Mouse (Mus musculus): ENCODE data around the gene Tpst1.

Gene Tpst1

GRCm38 (mm10) chr5:130089177-130089576 lies 16.1 kb downstream of the Tpst1 start:
- DNase-seq (ENCODE audit: low read depth, low spot score): no peak

- peak; percentile 91 for DNase-seq (ENCODE audit: low read depth, low spot score)
Observed at GRCm38 (mm10) chr5:130089626-130090393, 16.7 kb downstream of the Tpst1 start.

- peak; percentile 71 for DNase-seq (ENCODE audit: low read depth, low spot score)
Observed at GRCm38 (mm10) chr5:130096754-130097153, 23.6 kb downstream of the Tpst1 start.

- DNase-seq (ENCODE audit: low read depth, low spot score): no peak
Observed at GRCm38 (mm10) chr5:130097837-130098236, 24.7 kb downstream of the Tpst1 start.

- DNase-seq (ENCODE audit: low read depth, low spot score): no peak
Observed at GRCm38 (mm10) chr5:130101724-130102123, 28.6 kb downstream of the Tpst1 start.

GRCm38 (mm10) chr5:130109348-130109747 lies 36.2 kb downstream of the Tpst1 start:
- no peak for DNase-seq (ENCODE audit: low read depth, low spot score)

- DNase-seq (ENCODE audit: low read depth, low spot score): peak; percentile 23
Observed at GRCm38 (mm10) chr5:130110632-130111464, 37.7 kb downstream of the Tpst1 start.

GRCm38 (mm10) chr5:130112653-130113052 lies 39.5 kb downstream of the Tpst1 start:
- DNase-seq (ENCODE audit: low read depth, low spot score): no peak

GRCm38 (mm10) chr5:130116116-130116515 lies 43.0 kb downstream of the Tpst1 start:
- no peak for DNase-seq (ENCODE audit: low read depth, low spot score)

GRCm38 (mm10) chr5:130116857-130117256 lies 43.7 kb downstream of the Tpst1 start:
- peak; percentile 63 for DNase-seq (ENCODE audit: low read depth, low spot score)

- DNase-seq (ENCODE audit: low read depth, low spot score): no peak
Observed at GRCm38 (mm10) chr5:130117932-130118331, 44.8 kb downstream of the Tpst1 start.

GRCm38 (mm10) chr5:130119236-130119635 lies 46.1 kb downstream of the Tpst1 start:
- DNase-seq (ENCODE audit: low read depth, low spot score): no peak

- DNase-seq (ENCODE audit: low read depth, low spot score): no peak
Observed at GRCm38 (mm10) chr5:130120070-130120736, 47.1 kb downstream of the Tpst1 start.

GRCm38 (mm10) chr5:130120904-130121303 lies 47.8 kb downstream of the Tpst1 start:
- DNase-seq (ENCODE audit: low read depth, low spot score): peak; percentile 44

GRCm38 (mm10) chr5:130122355-130122754 lies 49.2 kb downstream of the Tpst1 start:
- DNase-seq (ENCODE audit: low read depth, low spot score): no peak

- DNase-seq (ENCODE audit: low read depth, low spot score): no peak
Observed at GRCm38 (mm10) chr5:130124271-130124670, 51.1 kb downstream of the Tpst1 start.

GRCm38 (mm10) chr5:130128686-130129523 lies 55.8 kb downstream of the Tpst1 start:
- peak; percentile 29 for DNase-seq (ENCODE audit: low read depth, low spot score)

GRCm38 (mm10) chr5:130129524-130129793 lies 56.3 kb downstream of the Tpst1 start:
- DNase-seq (ENCODE audit: low read depth, low spot score): peak; percentile 51

- no peak for DNase-seq (ENCODE audit: low read depth, low spot score)
Observed at GRCm38 (mm10) chr5:130136597-130136996, 63.5 kb downstream of the Tpst1 start.

GRCm38 (mm10) chr5:130139393-130139792 lies 66.3 kb downstream of the Tpst1 start:
- peak; percentile 88 for DNase-seq (ENCODE audit: low read depth, low spot score)

- no peak for DNase-seq (ENCODE audit: low read depth, low spot score)
Observed at GRCm38 (mm10) chr5:130141138-130141537, 68.0 kb downstream of the Tpst1 start.

All from brain, adult 2 months (tissue).